Mouse (Mus musculus): ENCODE data around the gene Atp5s.

DNA sequence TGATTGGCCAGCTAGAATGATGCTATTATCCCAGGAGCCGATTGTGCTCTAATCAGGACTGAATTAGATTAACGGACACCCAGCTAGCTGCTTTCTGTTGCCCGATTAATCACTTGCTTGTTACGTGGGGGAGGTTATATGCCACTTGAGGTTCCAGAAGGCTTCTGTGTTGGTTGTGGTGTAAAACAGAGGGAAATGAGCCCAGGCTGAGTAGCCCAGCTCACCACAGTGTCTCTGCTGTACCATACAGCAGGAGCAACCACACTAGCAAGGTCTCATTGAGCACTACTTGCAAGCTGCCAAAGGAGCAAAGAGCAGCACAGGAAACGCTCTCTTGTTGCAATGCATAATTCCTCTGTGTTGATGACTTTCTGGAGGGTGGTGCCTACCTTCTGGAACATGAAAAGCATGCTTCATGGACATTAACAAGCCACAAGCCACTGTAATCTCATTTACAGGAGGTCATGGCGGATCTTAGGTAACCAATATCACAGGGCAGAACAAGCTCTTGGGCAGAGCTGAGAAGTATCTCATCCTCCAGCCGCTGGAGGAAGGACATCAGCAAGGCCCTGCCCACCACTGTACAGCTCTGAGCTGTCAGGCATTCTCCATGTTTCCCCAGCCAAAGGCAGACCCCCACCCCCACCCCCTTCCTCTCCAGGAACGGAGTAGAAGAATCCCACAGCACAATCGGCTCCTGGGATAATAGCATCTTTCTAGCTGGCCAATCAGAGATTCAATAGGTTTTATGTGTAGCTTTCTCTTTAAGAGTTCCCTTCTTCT is 42.9 kb downstream of the Atp5s start:
- TF ChIP-seq GATA1 (IDR thresholded peaks at IDR 0.05; ENCODE audit: borderline replicate concordance, low read length) = no peak
- no peak for TF ChIP-seq FLI1 (IDR thresholded peaks at IDR 0.05; ENCODE audit: low read length)
